Mouse (Mus musculus): ENCODE data around the gene Pla2g4a.

DNA sequence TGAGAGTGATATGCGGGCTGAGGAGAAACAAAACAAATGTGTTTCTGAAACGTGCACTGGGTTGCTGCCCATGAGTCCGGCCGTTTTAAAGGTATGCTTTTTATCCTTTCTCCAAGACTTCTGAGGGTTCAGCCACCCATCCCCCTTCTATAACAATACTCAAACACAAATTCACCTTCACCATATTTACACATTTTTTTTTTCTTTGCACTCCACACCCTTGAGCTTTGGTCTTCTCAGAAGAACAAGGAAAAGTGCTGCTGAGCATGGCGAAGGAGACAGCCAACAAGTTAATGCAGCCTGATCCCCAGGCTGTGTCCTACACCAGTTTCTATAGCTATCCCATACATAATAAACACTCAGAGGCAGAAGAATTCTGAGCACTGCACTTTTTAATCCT lies 39.8 kb downstream of the Pla2g4a start:
- TF ChIP-seq CTCF (IDR thresholded peaks at IDR 0.05; ENCODE audit: low read depth, low read length) (no peak), GATA1 (IDR thresholded peaks at IDR 0.05; ENCODE audit: borderline replicate concordance, low read length) (no peak), TAL1 (conservative IDR thresholded peaks at IDR 0.05; ENCODE audit: low read depth, low read length) (no peak), POLR2AphosphoS5 (IDR thresholded peaks at IDR 0.05; ENCODE audit: insufficient replicate concordance, low read depth, low read length) (no peak)

All from G1E (cell line).